Mouse (Mus musculus) liver, postnatal 0 days (tissue): ENCODE results near the gene Chrd. TPM values are rescaled to one million over a fixed set of nuclear protein-coding genes. Genes with fewer than 3 reads are reported as not detected.

ENCODE experiments used
- ATAC-seq: fragments of 200-750 bp; cut with Nextera tagmentation; 2 replicates; pipeline ENCODE4 v1.8.0; 2017; ENCODE audit warnings: mild to moderate bottlenecking, moderate library complexity
- DNase-seq: peaks from one replicate; pipeline ENCODE4 v3.0.0-alpha.2; 2016
- H3K27ac ChIP-seq: fragments of 300-500 bp; sonication (generic); 2 replicates; pipeline ENCODE4 v1.5.1; 2014; ENCODE audit warnings: antibody characterized with exemption, moderate library complexity, mild to moderate bottlenecking, low read depth
- H3K27me3 ChIP-seq: fragments of 300-500 bp; sonication (generic); 2 replicates; pipeline ENCODE4 v1.6.1; 2014; ENCODE audit warnings: low read length, control low read depth, mixed read lengths; ENCODE audit not compliant: insufficient read depth
- H3K36me3 ChIP-seq: fragments of 300-500 bp; sonication (generic); replicated peaks from 2 replicates; pipeline ENCODE4 v1.6.1; 2014; ENCODE audit warnings: mild to moderate bottlenecking, control low read depth, low read length, moderate library complexity, mixed read lengths; ENCODE audit not compliant: insufficient read depth
- H3K4me1 ChIP-seq: fragments of 300-500 bp; sonication (generic); 2 replicates; pipeline ENCODE4 v1.6.1; 2014; ENCODE audit warnings: antibody characterized with exemption, mild to moderate bottlenecking, control low read depth; ENCODE audit not compliant: insufficient read depth
- H3K4me2 ChIP-seq: fragments of 300-500 bp; sonication (generic); 2 replicates; pipeline ENCODE4 v1.6.1; 2014; ENCODE audit warnings: low read depth, mild to moderate bottlenecking, low read length, moderate library complexity, mixed read lengths
- H3K4me3 ChIP-seq: fragments of 300-500 bp; sonication (generic); 2 replicates; pipeline ENCODE4 v1.5.1; 2014; ENCODE audit warnings: low read depth, low read length
- H3K9ac ChIP-seq: fragments of 300-500 bp; sonication (generic); replicated peaks from 2 replicates; pipeline ENCODE4 v1.6.1; 2014; ENCODE audit warnings: mild to moderate bottlenecking, moderate library complexity
- H3K9me3 ChIP-seq: fragments of 300-500 bp; sonication (generic); 2 replicates; pipeline ENCODE4 v1.6.1; 2016; ENCODE audit warnings: mild to moderate bottlenecking, control low read depth, low read length, mixed read lengths
- CTCF ChIP-seq: sonication (generic); IDR thresholded peaks from 2 replicates; pipeline ENCODE4 v1.5.1; 2016; ENCODE audit warnings: antibody characterized with exemption, low read depth
- EP300 ChIP-seq: IDR thresholded peaks from 2 replicates; pipeline ENCODE4 v1.6.1; 2016; ENCODE audit warnings: antibody characterized with exemption, low read depth, mild to moderate bottlenecking
- WGBS: fragments of 180-500 bp; shearing (Covaris S2); extraction: QIAGEN DNeasy Blood & Tissue Kit; methylation state at CpG from one replicate; pipeline ENCODE4 v1.1.7; 2014; ENCODE audit not compliant: insufficient replicate concordance; 5-methylcytosine and 5-hydroxymethylcytosine counted together
- polyA plus RNA-seq: library from polyadenylated mRNA; unstranded; fragments of >200 nt; fragmentation: Nextera tagmentation; extraction: Ambion mirVana; gene quantifications from 2 replicates; pipeline ENCODE4 v1.2.1, GENCODE M21; 2015

Chrd gene
- polyA plus RNA-seq, 1 experiment from 2014 or later: 0.34 TPM

- Histone ChIP-seq H3K4me3 (no peak overlapping the region), H3K9me3 (no peaks in the 10 kb centered on the region), H3K9ac (no peak overlapping the region), H3K4me2 (no peak overlapping the region), H3K36me3 (peaks cover 9% of the 10 kb centered on the region), H3K27me3 (no peaks in the 10 kb centered on the region; the same call in 1 of the 2 replicates), H3K4me1 (peaks cover 13% of the 10 kb centered on the region), H3K27ac (no peak overlapping the region)
- ATAC-seq: no peak
- WGBS: 64% methylated on average over 4 of the region's 4 CpGs
- TF ChIP-seq CTCF: no peak
- TF ChIP-seq EP300: no peak
- no peak for DNase-seq
Observed at GRCm38 (mm10) chr16:20725750-20726149, 7.2 kb upstream of the Chrd start.

GRCm38 (mm10) chr16:20726384-20726783, 6.5 kb upstream of the Chrd start:
- Histone ChIP-seq H3K36me3 (peaks cover 7% of the 10 kb centered on the region), H3K27me3 (peaks cover 2% of the 10 kb centered on the region), H3K4me2 (no peak overlapping the region), H3K27ac (no peak overlapping the region), H3K4me1 (peaks cover 15% of the 10 kb centered on the region), H3K9ac (no peak overlapping the region), H3K9me3 (no peaks in the 10 kb centered on the region), H3K4me3 (no peak overlapping the region)
- no peak for ATAC-seq
- no peak for TF ChIP-seq EP300
- WGBS: 39% methylated on average over 1 of the region's 1 CpGs
- no peak for DNase-seq

DNA sequence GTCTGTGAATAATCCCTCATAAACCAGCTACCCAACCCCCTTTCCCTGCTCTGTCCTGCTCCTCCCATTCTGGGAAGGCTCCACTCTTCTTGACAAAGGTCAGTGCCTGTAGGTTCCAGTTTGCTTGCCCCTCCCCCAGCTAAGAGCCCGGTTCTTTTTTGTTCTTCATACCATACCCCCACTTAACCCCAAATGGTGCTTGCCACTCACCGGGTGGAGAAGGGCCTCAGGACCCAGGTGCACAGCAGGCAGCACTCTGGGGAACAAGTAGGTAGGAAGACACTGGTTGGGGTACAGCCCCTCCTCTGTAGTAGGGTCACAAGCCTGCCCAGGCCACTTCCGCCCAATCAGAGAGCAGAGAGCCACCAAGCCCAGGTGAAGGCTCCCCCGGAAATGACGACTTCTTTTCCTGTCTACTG, 2.6 kb upstream of the Chrd start:
- Histone ChIP-seq H3K9me3 (no peaks in the 10 kb centered on the region), H3K27ac (peak overlapping the region; percentile 91), H3K4me1 (peaks cover 23% of the 10 kb centered on the region), H3K4me2 (peak overlapping the region; percentile 61), H3K4me3 (peak overlapping the region; percentile 38), H3K36me3 (no peaks in the 10 kb centered on the region; the same call in none of the 2 replicates), H3K27me3 (peaks cover 41% of the 10 kb centered on the region), H3K9ac (no peak overlapping the region)
- 26% methylated on average over 5 of the region's 5 CpGs for WGBS
- TF ChIP-seq EP300 (peak; percentile 63; the same call in 1 of the 2 replicates), CTCF (no peak)
- ATAC-seq: peak; percentile 92
- DNase-seq: peak; percentile 64

DNA sequence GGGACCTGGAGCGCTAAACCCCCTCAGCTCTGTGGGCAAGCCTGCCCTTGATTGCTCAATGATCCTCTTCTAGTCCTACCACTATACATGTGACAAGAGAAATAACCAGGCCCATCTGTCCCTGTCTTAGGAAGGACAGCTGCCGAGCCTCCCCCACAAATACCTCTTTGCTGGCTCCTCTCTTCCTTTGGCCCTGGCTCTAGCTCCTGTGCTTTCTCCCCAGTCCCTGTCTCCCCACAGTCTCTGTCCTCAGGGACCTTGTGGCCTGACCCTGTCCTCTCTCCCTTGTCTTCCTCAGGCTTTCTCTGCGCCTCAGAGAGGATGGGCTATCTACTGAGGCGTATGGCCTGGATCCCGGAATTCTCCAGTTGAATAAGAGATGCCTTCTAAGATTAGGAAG, 1.2 kb upstream of the Chrd start:
- Histone ChIP-seq H3K4me1 (peaks cover 23% of the 10 kb centered on the region), H3K4me3 (no peak overlapping the region), H3K27me3 (peaks cover 46% of the 10 kb centered on the region), H3K9ac (no peak overlapping the region), H3K36me3 (no peaks in the 10 kb centered on the region), H3K27ac (no peak overlapping the region), H3K9me3 (no peaks in the 10 kb centered on the region), H3K4me2 (no peak overlapping the region)
- ATAC-seq (no peak), DNase-seq (no peak)
- WGBS: 59% methylated on average over 5 of the region's 5 CpGs
- TF ChIP-seq EP300: no peak
- no peak for TF ChIP-seq CTCF

DNA sequence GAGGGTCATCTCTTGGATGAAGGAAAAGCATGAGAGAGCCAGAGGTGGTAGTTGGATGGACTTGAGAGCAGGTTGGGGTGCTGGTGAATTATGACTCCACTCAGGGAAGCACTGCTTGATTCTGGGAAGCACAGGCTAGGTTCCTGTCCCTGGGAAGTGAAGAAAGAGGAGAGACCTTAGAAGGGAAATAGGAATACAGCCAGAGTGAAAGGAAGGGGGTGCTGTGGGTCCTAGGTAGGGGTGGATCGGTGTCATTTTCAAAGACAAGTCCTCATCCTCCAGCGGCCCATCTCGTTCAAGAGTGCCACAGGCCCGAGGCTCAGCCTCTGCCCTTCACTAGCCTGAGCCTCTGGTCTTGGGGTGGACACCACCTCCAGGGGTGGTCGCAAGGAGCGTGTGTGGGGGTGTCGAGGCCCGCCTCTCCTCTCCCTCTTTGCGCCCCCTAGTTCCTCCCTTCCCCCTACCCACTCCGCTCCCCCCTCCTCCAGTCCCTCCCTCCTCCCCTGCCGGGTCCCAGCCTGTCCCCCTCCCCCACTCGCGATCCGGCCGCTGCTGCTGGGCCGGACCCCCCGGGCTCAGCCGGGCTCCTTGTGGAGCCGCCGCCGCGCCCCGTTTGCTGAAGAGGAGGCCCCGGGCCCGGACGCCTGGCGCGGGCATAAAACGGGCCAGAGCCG, 539 bp upstream of the Chrd start:
- 0 out of 2 replicates have a peak, but pooled peaks have one; percentile 1 for ATAC-seq
- H3K27ac ChIP-seq: peak overlapping the region; percentile 66
- TF ChIP-seq CTCF (no peak), EP300 (no peak)
- H3K27me3 ChIP-seq: peaks cover 48% of the 10 kb centered on the region
- WGBS: 4% methylated on average over 19 of the region's 30 CpGs
- peak overlapping the region; percentile 60 for H3K9ac ChIP-seq
- peaks cover 23% of the 10 kb centered on the region for H3K4me1 ChIP-seq
- H3K36me3 ChIP-seq: no peaks in the 10 kb centered on the region
- no peak for DNase-seq
- H3K4me3 ChIP-seq: peak overlapping the region; percentile 58
- no peaks in the 10 kb centered on the region for H3K9me3 ChIP-seq
- H3K4me2 ChIP-seq: peak overlapping the region; percentile 92

GRCm38 (mm10) chr16:20733731-20734730, 1.1 kb downstream of the Chrd start, which contains the start of gene Thpo:
Gene Thpo, minus strand, starts transcription at chr16:20734511.
- Histone ChIP-seq H3K4me2 (peak within 1 kb of the TSS; percentile 92), H3K36me3 (no peaks in the 10 kb centered on the region), H3K9ac (peak within 1 kb of the TSS; percentile 60), H3K4me1 (peaks cover 17% of the 10 kb centered on the region), H3K27ac (no peak within 1 kb of the TSS), H3K4me3 (peak within 1 kb of the TSS; percentile 58), H3K9me3 (no peaks in the 10 kb centered on the region), H3K27me3 (peaks cover 48% of the 10 kb centered on the region)
- TF ChIP-seq CTCF (no peak), EP300 (no peak)
- DNase-seq (peak; percentile 40), ATAC-seq (no peak)
- WGBS: 10% methylated on average over 45 of the region's 45 CpGs
